Mouse (Mus musculus) embryonic facial prominence, embryonic 10.5 days (tissue): ENCODE measurements around the gene Gm5771. TPM values are rescaled to one million over a fixed set of nuclear protein-coding genes. Genes with fewer than 3 reads are reported as not detected.
"Not testable (repeated sequence)": the region's sequence is repeated elsewhere in the genome, so short reads cannot be mapped to it uniquely, and the experiment has no call there.

Experiments
- DNase-seq: peaks from one replicate; pipeline ENCODE4 v3.0.0-alpha.2; 2017; ENCODE audit warnings: low spot score
- H3K27ac ChIP-seq: fragments of 300-500 bp; sonication (generic); replicated peaks from 2 replicates; pipeline ENCODE4 v1.5.1; 2016; ENCODE audit warnings: mild to moderate bottlenecking
- H3K27me3 ChIP-seq: fragments of 300-500 bp; sonication (generic); replicated peaks from 2 replicates; pipeline ENCODE4 v1.6.1; 2016; ENCODE audit warnings: low read depth, mild to moderate bottlenecking; ENCODE audit not compliant: poor library complexity, severe bottlenecking
- H3K36me3 ChIP-seq: fragments of 300-500 bp; sonication (generic); replicated peaks from 2 replicates; pipeline ENCODE4 v1.6.1; 2016; ENCODE audit warnings: mild to moderate bottlenecking, moderate library complexity
- H3K4me1 ChIP-seq: fragments of 300-500 bp; sonication (generic); 2 replicates; pipeline ENCODE4 v1.6.1; 2016
- H3K4me3 ChIP-seq: fragments of 300-500 bp; sonication (generic); 2 replicates; pipeline ENCODE4 v1.5.1; 2016; ENCODE audit warnings: mild to moderate bottlenecking, moderate library complexity
- H3K9me3 ChIP-seq: fragments of 300-500 bp; sonication (generic); 2 replicates; pipeline ENCODE4 v1.6.1; 2016; ENCODE audit warnings: mild to moderate bottlenecking
- WGBS: fragments of 180-500 bp; shearing (Covaris S2); methylation state at CpG from one replicate; pipeline ENCODE4 v1.1.7; 2016; 5-methylcytosine and 5-hydroxymethylcytosine counted together
- polyA plus RNA-seq: library from polyadenylated mRNA; unstranded; fragments of >200 nt; fragmentation: Nextera tagmentation; extraction: Ambion mirVana; gene quantifications from 2 replicates; pipeline ENCODE4 v1.2.1, GENCODE M21; 2016

Gm5771 gene
- polyA plus RNA-seq, result not detected in 2 replicates

GRCm38 (mm10) chr6:41392056-41392455, at the start of gene Gm5771:
Gm5771 (plus strand) TSS chr6:41392356.
- H3K4me3 ChIP-seq, H3K9me3 ChIP-seq, H3K36me3 ChIP-seq, H3K27me3 ChIP-seq, H3K4me1 ChIP-seq, H3K27ac ChIP-seq, DNase-seq: not testable (repeated sequence)

- Histone ChIP-seq H3K4me1 (no peaks in the 10 kb centered on the region), H3K36me3 (no peaks in the 10 kb centered on the region), H3K27ac (no peak within 1 kb of the TSS), H3K27me3 (no peaks in the 10 kb centered on the region), H3K9me3 (no peaks in the 10 kb centered on the region), H3K4me3 (no peak within 1 kb of the TSS)
- 86% methylated on average over 2 of the region's 2 CpGs for WGBS
- no peak for DNase-seq
Observed at GRCm38 (mm10) chr6:41353932-41354331, 38.2 kb upstream of the Gm5771 start, which contains the start of gene Try10. Try10 (plus strand) TSS chr6:41354105.

- not testable (repeated sequence) for H3K4me1 ChIP-seq, H3K27me3 ChIP-seq, H3K4me3 ChIP-seq, H3K27ac ChIP-seq, H3K9me3 ChIP-seq, DNase-seq, H3K36me3 ChIP-seq
- WGBS, result 86% methylated on average over 2 of the region's 2 CpGs
Observed at GRCm38 (mm10) chr6:41373772-41374171, 18.4 kb upstream of the Gm5771 start.

GRCm38 (mm10) chr6:41377578-41377977, 14.6 kb upstream of the Gm5771 start, which contains the start of gene Prss3:
Prss3 (minus strand) TSS chr6:41377678.
- not testable (repeated sequence) for H3K36me3 ChIP-seq, DNase-seq, H3K27ac ChIP-seq, H3K27me3 ChIP-seq, H3K9me3 ChIP-seq, H3K4me1 ChIP-seq, H3K4me3 ChIP-seq

GRCm38 (mm10) chr6:41386781-41387180, 5.4 kb upstream of the Gm5771 start:
- Histone ChIP-seq H3K27me3 (no peaks in the 10 kb centered on the region), H3K4me1 (no peaks in the 10 kb centered on the region), H3K4me3 (no peak overlapping the region), H3K27ac (no peak overlapping the region), H3K36me3 (no peaks in the 10 kb centered on the region), H3K9me3 (no peaks in the 10 kb centered on the region)
- DNase-seq, result no peak
- WGBS, result 78% methylated on average over 2 of the region's 2 CpGs

- not testable (repeated sequence) for H3K36me3 ChIP-seq, H3K4me3 ChIP-seq, H3K27ac ChIP-seq, H3K9me3 ChIP-seq, H3K27me3 ChIP-seq, DNase-seq, H3K4me1 ChIP-seq
- 87% methylated on average over 1 of the region's 1 CpGs for WGBS
Observed at GRCm38 (mm10) chr6:41391640-41392039, 516 bp upstream of the Gm5771 start.

- not testable (repeated sequence) for DNase-seq, H3K27ac ChIP-seq, H3K9me3 ChIP-seq, H3K4me1 ChIP-seq, H3K27me3 ChIP-seq, H3K36me3 ChIP-seq, H3K4me3 ChIP-seq
- 83% methylated on average over 2 of the region's 2 CpGs for WGBS
Observed at GRCm38 (mm10) chr6:41442261-41442660, 50.1 kb downstream of the Gm5771 start.

GRCm38 (mm10) chr6:41446045-41446444, 53.9 kb downstream of the Gm5771 start, which contains the start of gene Gm10334:
Gm10334 (minus strand) TSS chr6:41446145.
- H3K4me3 ChIP-seq, H3K36me3 ChIP-seq, H3K9me3 ChIP-seq, DNase-seq, H3K27me3 ChIP-seq, H3K27ac ChIP-seq, H3K4me1 ChIP-seq: not testable (repeated sequence)

Other genes starting within 250 kb of the Gm5771 start
- not detected in 2 replicates for gene Try4, start 90.1 kb upstream of the Gm5771 start, polyA plus RNA-seq
- gene Try5, start 75.5 kb upstream of the Gm5771 start, polyA plus RNA-seq, result not detected in 2 replicates
- gene Try10, start 38.3 kb upstream of the Gm5771 start, polyA plus RNA-seq, result not detected in 2 replicates
- gene Prss3, start 14.7 kb upstream of the Gm5771 start, polyA plus RNA-seq, result not detected in 2 replicates
- gene Gm10334, start 53.8 kb downstream of the Gm5771 start, polyA plus RNA-seq, result not detected in 2 replicates
- not detected in 2 replicates for gene Prss1, start 66.6 kb downstream of the Gm5771 start, polyA plus RNA-seq
- not detected in 2 replicates for gene Prss2, start 129.4 kb downstream of the Gm5771 start, polyA plus RNA-seq
- gene Ephb6, start 213.1 kb downstream of the Gm5771 start, polyA plus RNA-seq, result 16.8 and 18.3 TPM in 2 replicates
- 0.36 and 0.45 TPM in 2 replicates for gene Trpv6, start 244.0 kb downstream of the Gm5771 start, polyA plus RNA-seq